Mouse (Mus musculus) telencephalon, adult 2 months (tissue): ENCODE data around the gene Zic1.

Experiments
- DNase-seq: peaks from one replicate; pipeline ENCODE4 v3.0.0-alpha.2; 2011; ENCODE audit warnings: low read depth, low spot score

The Zic1 gene

GRCm38 (mm10) chr9:91366999-91367811 lies 1.6 kb upstream of the Zic1 start:
- DNase-seq: no peak

- DNase-seq: no peak
Measured at GRCm38 (mm10) chr9:91366226-91366998, 802 bp upstream of the Zic1 start.

GRCm38 (mm10) chr9:91364971-91365501 lies 574 bp downstream of the Zic1 start:
- no peak for DNase-seq

GRCm38 (mm10) chr9:91364127-91364970 lies 1.3 kb downstream of the Zic1 start:
- no peak for DNase-seq

- DNase-seq: no peak
Measured at GRCm38 (mm10) chr9:91363814-91364126, 1.8 kb downstream of the Zic1 start.

GRCm38 (mm10) chr9:91363011-91363730 lies 2.4 kb downstream of the Zic1 start:
- DNase-seq: no peak

GRCm38 (mm10) chr9:91361856-91362601 lies 3.6 kb downstream of the Zic1 start, which contains the start of gene Zic4:
Zic4 (plus strand) TSS chr9:91362413.
- no peak for DNase-seq

GRCm38 (mm10) chr9:91361033-91361855 lies 4.4 kb downstream of the Zic1 start:
- no peak for DNase-seq

- no peak for DNase-seq
Measured at GRCm38 (mm10) chr9:91360151-91361032, 5.2 kb downstream of the Zic1 start.

GRCm38 (mm10) chr9:91358851-91359687 lies 6.5 kb downstream of the Zic1 start:
- no peak for DNase-seq

GRCm38 (mm10) chr9:91357321-91357720 lies 8.3 kb downstream of the Zic1 start:
- DNase-seq: no peak

- DNase-seq: no peak
Measured at GRCm38 (mm10) chr9:91356353-91356740, 9.3 kb downstream of the Zic1 start.

- no peak for DNase-seq
Measured at GRCm38 (mm10) chr9:91355629-91356352, 9.8 kb downstream of the Zic1 start.

- DNase-seq: no peak
Measured at GRCm38 (mm10) chr9:91355270-91355589, 10.4 kb downstream of the Zic1 start.

GRCm38 (mm10) chr9:91354434-91355269 lies 11.0 kb downstream of the Zic1 start:
- no peak for DNase-seq
